Mouse (Mus musculus) heart, postnatal 36 days (tissue): Measurements from ENCODE around the gene Brf1. TPM values are rescaled to one million over a fixed set of nuclear protein-coding genes. Genes with fewer than 3 reads are reported as not detected.

Experiments used
- DNase-seq, 2 experiments: peaks; one replicate each; pipeline ENCODE4 v3.0.0; 2021 to 2022
- intact Hi-C: fragments of 180-260 bp; cut with DNase I; formaldehyde crosslinking; loops from one replicate; pipeline ENCODE4 v1.15.1; 2025
- total RNA-seq, 2 experiments: library from RNA; stranded (reverse); gene quantifications; 2 replicates each; pipeline ENCODE4 v1.2.3; 2021

The Brf1 gene
- total RNA-seq, 2 experiments from 2014 or later = 24.5 to 25.3 TPM

DNA sequence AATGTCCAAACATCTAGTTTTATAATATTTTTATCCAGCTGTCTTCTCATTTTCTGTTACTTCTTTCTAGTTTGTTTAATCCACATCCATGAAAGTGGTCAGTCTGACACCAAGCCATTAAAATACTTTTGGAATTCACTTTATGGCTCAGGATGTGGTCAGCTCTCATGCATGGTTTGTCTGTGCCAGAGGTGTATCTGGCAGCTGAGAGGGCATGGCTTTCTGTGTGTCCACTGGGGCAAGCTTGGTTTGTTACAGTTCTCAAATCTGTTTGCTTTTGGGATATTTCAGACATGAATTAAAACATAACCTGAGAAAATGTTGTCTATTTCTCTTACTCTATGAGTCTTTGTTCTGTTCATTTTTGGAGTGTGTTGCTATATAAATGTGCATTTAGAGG, 21.0 kb upstream of the Brf1 start:
- intact Hi-C loops = no loop called here
- DNase-seq = no peak

- DNase-seq = no peak
- intact Hi-C loops = no loop called here
These were observed 18.3 kb upstream of the Brf1 start for GRCm38 (mm10) chr12:113018763-113019162.

GRCm38 (mm10) chr12:113017429-113017984, 17.0 kb upstream of the Brf1 start:
- DNase-seq = no peak
- intact Hi-C loops = no loop called here

- DNase-seq = no peak
- intact Hi-C loops = no loop called here
These were observed 16.5 kb upstream of the Brf1 start for GRCm38 (mm10) chr12:113016976-113017375.

DNA sequence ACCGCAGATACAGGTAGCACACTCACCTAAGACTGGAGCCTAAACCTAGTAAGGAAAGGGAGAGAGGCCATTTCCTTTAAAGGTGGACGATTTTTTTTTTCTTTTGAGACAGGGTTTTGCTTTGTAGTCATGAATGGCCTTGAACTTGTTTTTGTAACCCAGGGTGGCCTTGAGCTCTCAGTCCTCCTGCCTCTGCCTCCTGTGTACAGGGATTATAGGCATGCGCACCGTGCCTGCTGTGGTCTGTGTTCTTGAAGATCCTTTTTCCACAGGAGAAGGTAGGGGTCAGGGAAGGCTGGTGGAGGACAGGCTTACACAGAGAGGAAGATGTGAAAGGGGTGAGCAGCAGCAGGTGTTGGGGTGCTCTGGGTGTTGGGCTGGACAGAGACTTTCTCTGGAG, 15.5 kb upstream of the Brf1 start:
- intact Hi-C loops = loop anchor here (2.0 kb wide), 1 partner anchor 85 kb away; no protein-coding TSS in a partner anchor
- no peak for DNase-seq

- peak; percentile 57 to 73 for DNase-seq
- intact Hi-C loops = loop anchor here (2.0 kb wide), 1 partner anchor 86 kb away; no protein-coding TSS in a partner anchor
These were observed 14.4 kb upstream of the Brf1 start for GRCm38 (mm10) chr12:113014561-113015556.

GRCm38 (mm10) chr12:113013604-113014558, 13.4 kb upstream of the Brf1 start, which contains the start of gene Pacs2:
Gene Pacs2, plus strand, starts transcription at chr12:113014508.
- intact Hi-C loops = loop anchor here (1.0 to 2.0 kb wide), 2 partner anchors 13 to 87 kb away; no protein-coding TSS in a partner anchor
- peak; percentile 96 for DNase-seq

- intact Hi-C loops = loop anchor here (1.0 kb wide), 1 partner anchor 12 kb away; no protein-coding TSS in a partner anchor
- DNase-seq = peak in 1 of 2 experiments; percentile 39
These were observed 12.6 kb upstream of the Brf1 start for GRCm38 (mm10) chr12:113013021-113013491.

DNA sequence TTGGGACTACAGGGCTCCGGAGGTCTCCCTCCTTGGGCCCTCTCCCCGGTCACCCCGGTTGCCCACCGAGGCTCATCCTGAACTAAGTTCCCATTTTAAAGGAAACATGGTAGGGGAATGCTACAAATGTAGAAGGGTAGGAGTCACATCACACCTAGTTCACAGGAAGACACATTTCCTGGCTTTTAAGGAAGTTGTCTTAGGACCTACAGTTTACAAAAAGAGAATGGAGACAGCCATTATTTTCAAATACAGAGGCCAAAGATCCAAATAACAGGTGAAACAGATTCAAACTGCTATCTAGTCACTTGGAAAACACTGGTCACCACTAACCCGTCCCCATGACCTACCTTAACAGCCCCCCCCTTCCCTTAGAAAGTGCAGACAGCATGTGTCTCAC, 11.9 kb upstream of the Brf1 start:
- no peak for DNase-seq
- intact Hi-C loops = no loop called here

- intact Hi-C loops = no loop called here
- peak in 1 of 2 experiments; percentile 28 for DNase-seq
These were observed 11.3 kb upstream of the Brf1 start for GRCm38 (mm10) chr12:113011702-113012360.

DNA sequence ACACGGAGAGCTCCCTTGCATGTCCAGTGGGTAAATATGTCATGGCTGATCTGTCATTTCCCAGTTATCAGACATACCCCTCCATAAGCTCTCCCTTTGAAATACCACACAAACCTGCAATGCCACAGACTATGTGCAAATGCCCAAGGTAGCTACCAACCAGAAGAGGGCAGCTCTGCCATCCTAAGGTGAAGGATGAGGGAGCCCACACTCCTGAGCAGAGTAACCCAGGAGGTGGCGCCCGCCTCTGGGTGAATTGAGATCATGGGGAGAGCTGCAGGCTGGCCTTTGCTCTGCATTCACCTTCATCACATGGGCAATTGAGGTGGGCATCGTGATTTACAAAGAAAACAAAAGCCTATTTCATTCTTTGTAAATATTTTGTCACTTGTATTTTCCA, 4.5 kb upstream of the Brf1 start:
- peak in 1 of 2 experiments; percentile 62 for DNase-seq
- intact Hi-C loops = loop anchor here (1.0 to 5.0 kb wide), 3 partner anchors 40 to 97 kb away; partner anchors contain the start of gene Tex22

- DNase-seq = no peak
- intact Hi-C loops = loop anchor here (2.0 to 5.0 kb wide), 2 partner anchors 71 to 98 kb away; partner anchors contain the start of gene Tex22
These were observed 3.5 kb upstream of the Brf1 start for GRCm38 (mm10) chr12:113004011-113004410.

DNA sequence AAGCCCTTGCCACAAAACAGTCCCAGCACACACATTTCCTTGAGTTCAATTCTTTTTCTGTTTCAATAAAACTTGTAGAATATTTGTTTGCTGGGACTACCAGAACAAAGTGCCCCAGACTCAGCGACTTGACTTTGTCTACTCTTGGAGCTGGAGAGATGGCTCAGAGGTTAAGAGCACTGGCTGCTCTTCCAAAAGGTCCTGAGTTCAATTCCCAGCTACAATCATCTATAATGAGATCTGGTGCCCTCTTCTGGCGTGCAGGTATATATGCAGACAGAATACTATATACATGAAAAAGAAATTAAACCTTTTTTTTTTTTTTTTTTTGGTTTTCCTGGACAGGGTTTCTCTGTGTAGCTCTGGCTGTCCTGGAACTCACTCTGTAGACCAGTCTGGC, 2.2 kb upstream of the Brf1 start:
- DNase-seq = no peak
- intact Hi-C loops = loop anchor here (5.0 kb wide), 1 partner anchor 100 kb away; no protein-coding TSS in a partner anchor

GRCm38 (mm10) chr12:113001133-113001474, 600 bp upstream of the Brf1 start:
- intact Hi-C loops = loop anchor here (1.0 to 5.0 kb wide), 2 partner anchors 12 to 101 kb away; no protein-coding TSS in a partner anchor
- DNase-seq = no peak

DNA sequence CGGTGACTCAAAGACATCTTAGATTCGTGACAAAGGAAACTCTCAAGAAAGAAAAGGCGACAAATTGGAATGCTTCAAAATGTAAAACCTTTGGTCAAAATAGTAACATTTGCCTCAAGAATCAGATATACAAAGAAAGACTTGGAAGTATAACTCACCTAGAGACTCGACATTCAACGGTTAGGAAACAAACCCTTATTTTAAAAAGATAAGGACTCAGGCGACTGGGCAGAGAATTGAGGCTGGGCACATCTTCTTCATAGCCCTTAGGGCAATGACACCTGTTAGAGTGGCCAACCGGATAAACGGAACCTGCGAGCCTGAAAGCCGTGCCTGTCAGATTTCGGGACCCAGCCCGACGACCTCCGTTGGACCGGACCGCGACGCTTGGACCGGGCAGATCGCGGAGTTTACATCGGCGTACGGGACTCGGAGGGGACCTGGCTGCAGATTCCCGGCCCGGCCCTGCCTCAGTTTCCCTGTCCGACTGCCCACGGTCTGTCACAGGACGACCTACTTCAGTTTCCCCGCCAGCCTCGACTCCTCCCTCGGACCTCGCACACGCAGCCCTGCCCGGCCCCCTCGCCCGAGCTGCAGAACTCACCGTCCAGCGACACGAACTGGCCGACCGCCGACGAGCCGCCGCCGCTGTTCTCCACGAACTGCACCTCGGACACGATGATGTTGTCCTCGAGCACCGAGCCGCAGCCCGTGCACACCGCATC, 773 bp downstream of the Brf1 start:
- no peak for DNase-seq
- intact Hi-C loops = loop anchor here (2.0 to 5.0 kb wide), 3 partner anchors 23 to 103 kb away; partner anchors contain the start of gene Btbd6

GRCm38 (mm10) chr12:112994153-112994552, 6.4 kb downstream of the Brf1 start:
- intact Hi-C loops = no loop called here
- DNase-seq = no peak

DNA sequence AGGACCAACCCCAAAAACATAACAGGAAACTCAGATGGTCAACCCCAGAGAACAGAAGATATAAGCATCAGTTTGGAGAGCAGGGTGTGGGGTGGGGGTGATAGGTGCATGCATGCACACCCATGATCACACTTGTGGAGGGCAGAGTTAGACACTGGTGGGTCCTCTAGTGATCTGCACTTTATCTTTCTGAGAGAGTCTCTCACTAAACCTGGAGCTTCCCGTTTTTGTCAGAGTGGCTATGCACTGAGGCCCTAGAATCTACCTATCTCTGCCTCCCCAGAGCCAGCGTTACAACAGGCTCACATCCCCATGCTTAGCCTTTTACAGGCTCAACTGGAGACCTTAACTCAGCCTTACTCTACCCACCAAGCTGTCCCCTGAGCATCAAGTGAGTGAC, 9.1 kb downstream of the Brf1 start:
- intact Hi-C loops = no loop called here
- DNase-seq = no peak

DNA sequence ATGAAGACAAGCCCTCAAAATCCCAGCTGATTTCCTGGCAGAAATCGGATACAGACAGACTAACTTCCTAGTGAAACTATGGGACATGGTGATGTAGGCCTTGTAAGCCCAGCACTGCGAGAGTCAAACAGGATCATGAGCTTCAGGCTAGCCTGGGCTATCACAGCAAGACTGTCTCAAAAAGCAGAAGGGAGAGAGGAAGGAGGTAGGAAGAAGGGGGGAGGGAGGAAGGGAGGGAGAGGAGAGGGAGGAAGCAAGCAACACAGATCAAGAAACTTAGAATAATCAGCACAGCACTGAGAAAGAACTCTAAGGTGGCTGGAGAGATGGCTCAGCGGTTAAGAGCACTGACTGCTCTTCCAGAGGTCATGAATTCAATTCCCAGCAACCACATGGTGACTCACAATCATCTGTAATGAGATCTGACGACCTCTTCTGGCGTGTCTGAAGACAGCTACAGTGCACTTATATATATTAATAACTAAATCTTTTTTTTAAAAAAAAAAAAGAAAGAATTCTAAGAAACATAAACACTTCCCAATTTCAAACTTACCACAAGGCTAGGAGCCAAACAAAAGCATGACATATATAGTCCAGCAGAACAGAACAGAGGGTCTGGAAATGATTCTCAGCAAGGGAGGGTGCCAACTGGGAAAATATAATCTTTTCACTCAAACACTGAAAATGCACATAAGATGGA, 9.6 kb downstream of the Brf1 start:
- intact Hi-C loops = no loop called here
- DNase-seq = no peak
